Mouse (Mus musculus): ENCODE measurements around the gene Dhx15.

DNA sequence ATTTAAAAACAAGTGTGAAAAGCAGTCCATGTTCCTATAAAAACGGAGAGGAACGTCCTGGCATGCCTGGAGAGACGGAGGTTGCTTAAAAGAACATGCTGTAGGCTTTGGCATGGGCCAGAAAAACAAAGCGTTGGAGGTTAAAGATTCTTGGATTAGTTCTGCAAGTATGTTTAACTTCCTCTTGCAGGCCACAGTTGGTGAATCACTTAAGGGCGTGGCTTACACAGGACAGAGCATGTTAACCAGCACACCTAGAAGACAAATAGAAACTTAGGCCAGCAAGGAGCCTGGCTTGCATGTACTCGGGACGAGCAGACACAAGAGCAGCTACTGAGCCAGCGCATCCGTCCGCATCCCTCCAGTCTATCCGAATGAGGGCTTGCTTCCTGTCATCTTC, 52.2 kb downstream of the Dhx15 start:
- TF ChIP-seq GATA1 (IDR thresholded peaks at IDR 0.05; ENCODE audit: low read length) (no peak), TAL1 (IDR thresholded peaks at IDR 0.05; ENCODE audit: low read length) (no peak)

Data from erythroblast, embryonic 14.5 days (primary cell).